Mouse (Mus musculus) heart, postnatal 0 days (tissue): Measurements from ENCODE around the gene Rcor3. TPM values are rescaled to one million over a fixed set of nuclear protein-coding genes. Genes with fewer than 3 reads are reported as not detected.

Experiments
- ATAC-seq: fragments of 200-750 bp; cut with Nextera tagmentation; 2 replicates; pipeline ENCODE4 v1.8.0; 2017; ENCODE audit warnings: low read depth, moderate number of reproducible peaks, moderate library complexity; ENCODE audit not compliant: insufficient read depth
- DNase-seq: peaks from one replicate; pipeline ENCODE4 v3.0.0-alpha.2; 2016; ENCODE audit warnings: low spot score
- H3K27ac ChIP-seq: fragments of 300-500 bp; sonication (generic); 2 replicates; pipeline ENCODE4 v1.5.1; 2014; ENCODE audit warnings: low read depth, mild to moderate bottlenecking
- H3K27me3 ChIP-seq: fragments of 300-500 bp; sonication (generic); 2 replicates; pipeline ENCODE4 v1.6.1; 2014; ENCODE audit warnings: low read length, mixed read lengths; ENCODE audit not compliant: control insufficient read depth, insufficient read depth
- H3K36me3 ChIP-seq: fragments of 300-500 bp; sonication (generic); replicated peaks from 2 replicates; pipeline ENCODE4 v1.6.1; 2014; ENCODE audit warnings: low read length, mixed read lengths; ENCODE audit not compliant: control insufficient read depth, insufficient read depth
- H3K4me1 ChIP-seq: fragments of 300-500 bp; sonication (generic); 2 replicates; pipeline ENCODE4 v1.6.1; 2014; ENCODE audit warnings: antibody characterized with exemption; ENCODE audit not compliant: control insufficient read depth, insufficient read depth
- H3K4me2 ChIP-seq: fragments of 300-500 bp; sonication (generic); 2 replicates; pipeline ENCODE4 v1.6.1; 2014; ENCODE audit warnings: low read depth, mild to moderate bottlenecking, low read length, moderate library complexity
- H3K4me3 ChIP-seq: fragments of 300-500 bp; sonication (generic); 2 replicates; pipeline ENCODE4 v1.5.1; 2014; ENCODE audit warnings: low read depth, low read length
- H3K9ac ChIP-seq: fragments of 300-500 bp; sonication (generic); replicated peaks from 2 replicates; pipeline ENCODE4 v1.6.1; 2014; ENCODE audit warnings: low read depth, low read length, mixed read lengths
- H3K9me3 ChIP-seq: fragments of 300-500 bp; sonication (generic); replicated peaks from 2 replicates; pipeline ENCODE4 v1.6.1; 2016; ENCODE audit warnings: low read length; ENCODE audit not compliant: control insufficient read depth
- CTCF ChIP-seq: IDR thresholded peaks from 2 replicates; pipeline ENCODE4 v1.5.1; 2016; ENCODE audit warnings: antibody characterized with exemption, control low read depth, low read depth
- EP300 ChIP-seq: IDR thresholded peaks from 2 replicates; pipeline ENCODE4 v1.6.1; 2016; ENCODE audit warnings: antibody characterized with exemption, low read depth
- WGBS: fragments of 180-500 bp; shearing (Covaris S2); extraction: QIAGEN DNeasy Blood & Tissue Kit; methylation state at CpG from one replicate; pipeline ENCODE4 v1.1.7; 2014; 5-methylcytosine and 5-hydroxymethylcytosine counted together
- polyA plus RNA-seq: library from polyadenylated mRNA; unstranded; fragments of >200 nt; fragmentation: Nextera tagmentation; extraction: Ambion mirVana; gene quantifications from 2 replicates; pipeline ENCODE4 v1.2.1, GENCODE M21; 2015
- total RNA-seq: library from RNA; depleted of rRNA; stranded (reverse); fragments of >200 nt; gene quantifications from 2 replicates; pipeline ENCODE4 v1.2.3, GENCODE M21; 2014; ENCODE audit warnings: low replicate concordance

The Rcor3 gene
- total and polyA plus RNA-seq, 2 experiments from 2014 or later = 19.8 to 35.7 TPM

DNA sequence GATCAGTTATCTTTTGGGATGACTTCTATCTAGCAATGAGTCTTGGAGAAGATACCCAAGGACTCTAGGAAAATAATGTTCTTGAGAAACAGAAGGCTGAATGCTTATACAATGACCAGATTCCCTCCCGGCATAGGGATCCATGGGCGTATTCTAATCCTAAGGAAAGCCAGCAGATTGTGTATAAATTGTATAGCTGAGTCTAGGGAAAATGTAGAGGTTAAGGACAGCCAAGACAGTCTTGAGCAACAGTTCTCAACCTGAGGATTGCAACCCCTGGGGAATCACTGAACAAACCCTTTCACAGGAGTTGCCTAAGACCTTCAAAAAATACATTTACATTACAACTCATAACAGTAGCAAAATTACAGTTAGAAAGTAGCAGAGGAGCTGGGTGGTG, 2.5 kb upstream of the Rcor3 start:
- Histone ChIP-seq H3K4me3 (no peak overlapping the region), H3K27ac (no peak overlapping the region), H3K9ac (no peak overlapping the region), H3K36me3 (no peaks in the 10 kb centered on the region), H3K27me3 (no peaks in the 10 kb centered on the region), H3K4me2 (no peak overlapping the region), H3K4me1 (peaks cover 15% of the 10 kb centered on the region; the same call in 1 of the 2 replicates), H3K9me3 (no peaks in the 10 kb centered on the region)
- DNase-seq (no peak), ATAC-seq (no peak)
- no peak for TF ChIP-seq EP300
- TF ChIP-seq CTCF = no peak
- WGBS = 96% methylated on average over 2 of the region's 2 CpGs

GRCm38 (mm10) chr1:192137291-192137925, 454 bp downstream of the Rcor3 start:
- H3K36me3 ChIP-seq = peaks cover 14% of the 10 kb centered on the region; the same call in 1 of the 2 replicates
- peak overlapping the region; percentile 74 for H3K9ac ChIP-seq
- peak overlapping the region; percentile 96 for H3K4me2 ChIP-seq
- DNase-seq (peak; percentile 32), ATAC-seq (peak; percentile 24)
- peak overlapping the region; percentile 71 for H3K4me3 ChIP-seq
- no peaks in the 10 kb centered on the region for H3K9me3 ChIP-seq
- WGBS = 1% methylated on average over 48 of the region's 61 CpGs
- H3K27me3 ChIP-seq = no peaks in the 10 kb centered on the region
- TF ChIP-seq EP300 (no peak), CTCF (no peak)
- peaks cover 15% of the 10 kb centered on the region; the same call in 1 of the 2 replicates for H3K4me1 ChIP-seq
- peak overlapping the region; percentile 99 for H3K27ac ChIP-seq

GRCm38 (mm10) chr1:192136561-192137290, 1.1 kb downstream of the Rcor3 start:
- Histone ChIP-seq H3K9ac (peak overlapping the region; percentile 74), H3K4me1 (peaks cover 15% of the 10 kb centered on the region; the same call in 1 of the 2 replicates), H3K9me3 (no peaks in the 10 kb centered on the region), H3K4me2 (peak overlapping the region; percentile 96), H3K27ac (peak overlapping the region; percentile 99), H3K27me3 (no peaks in the 10 kb centered on the region), H3K36me3 (peaks cover 18% of the 10 kb centered on the region; the same call in 1 of the 2 replicates), H3K4me3 (peak overlapping the region; percentile 71)
- TF ChIP-seq CTCF = no peak
- no peak; the same call in 1 of the 2 replicates for TF ChIP-seq EP300
- under 1% methylated on average over 42 of the region's 55 CpGs for WGBS
- ATAC-seq = peak; percentile 81
- DNase-seq = peak; percentile 88

DNA sequence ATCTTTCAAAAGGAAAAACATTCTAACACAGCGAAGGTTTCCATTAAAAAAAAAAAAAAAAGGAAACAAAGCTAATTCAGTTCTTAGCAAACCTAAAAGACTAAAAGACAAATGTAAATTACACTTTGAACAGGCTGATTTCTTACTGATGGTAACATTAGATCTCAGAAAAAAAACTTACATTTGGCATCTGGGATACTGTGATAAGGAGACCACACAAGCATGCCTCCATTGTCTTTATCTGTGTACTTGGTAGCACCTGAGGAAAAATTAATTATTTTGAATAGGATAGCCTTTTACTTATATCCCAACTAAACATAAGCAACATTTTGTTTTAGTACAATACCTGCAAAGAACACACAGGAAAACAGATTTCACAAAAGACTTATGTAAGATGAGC, 7.7 kb downstream of the Rcor3 start:
- H3K36me3 ChIP-seq = peaks cover 43% of the 10 kb centered on the region
- no peaks in the 10 kb centered on the region for H3K27me3 ChIP-seq
- 91% methylated on average over 1 of the region's 1 CpGs for WGBS

GRCm38 (mm10) chr1:192128343-192128742, 9.5 kb downstream of the Rcor3 start:
- TF ChIP-seq CTCF = no peak
- no peak for TF ChIP-seq EP300

More for the DNA sequence above, 7.7 kb downstream of the Rcor3 start:
- Histone ChIP-seq H3K9me3 (no peaks in the 10 kb centered on the region), H3K9ac (no peak overlapping the region), H3K4me3 (no peak overlapping the region), H3K4me2 (no peak overlapping the region), H3K27ac (no peak overlapping the region), H3K4me1 (no peaks in the 10 kb centered on the region)
- TF ChIP-seq CTCF (no peak), EP300 (no peak)
- ATAC-seq (no peak), DNase-seq (no peak)

More at GRCm38 (mm10) chr1:192128343-192128742, 9.5 kb downstream of the Rcor3 start:
- no peak overlapping the region for H3K9ac ChIP-seq
- no peaks in the 10 kb centered on the region for H3K4me1 ChIP-seq
- peaks cover 56% of the 10 kb centered on the region for H3K36me3 ChIP-seq
- H3K27me3 ChIP-seq = no peaks in the 10 kb centered on the region
- H3K9me3 ChIP-seq = no peaks in the 10 kb centered on the region
- H3K4me2 ChIP-seq = no peak overlapping the region
- no peak overlapping the region for H3K27ac ChIP-seq
- no peak overlapping the region for H3K4me3 ChIP-seq
- ATAC-seq (no peak), DNase-seq (no peak)
- 85% methylated on average over 8 of the region's 8 CpGs for WGBS
